Mouse (Mus musculus): ENCODE measurements at regions not wholly inside any gene's neighbourhood (a gene's known extent, or its start where the extent isn't known, plus 50 kb on each side); places are given as distances from the start of the nearest gene placed in this dataset.
"Not testable (repeated sequence)": the region's sequence is repeated elsewhere in the genome, so short reads cannot be mapped to it uniquely, and the experiment has no call there.

DNA sequence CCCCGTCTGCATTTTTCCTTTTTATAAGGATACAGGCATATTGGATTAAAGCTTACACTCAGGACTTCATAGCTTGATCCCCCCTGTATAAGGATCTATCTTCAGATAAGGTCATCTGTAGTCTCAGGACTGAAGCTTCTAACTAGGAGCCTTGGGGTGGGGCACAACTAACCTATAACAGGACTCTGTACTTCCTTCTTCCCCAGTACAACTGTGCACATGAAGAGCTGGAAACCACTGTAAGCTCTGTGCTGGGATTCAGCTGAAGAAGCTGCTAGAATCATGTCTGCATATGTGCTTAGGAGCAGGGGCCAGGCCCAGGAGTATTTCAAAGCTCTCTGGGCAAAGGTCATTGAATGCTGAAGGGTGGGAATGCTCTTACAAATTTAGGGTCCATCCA lies 137.9 kb downstream of the Tcp10c start:
- not testable (repeated sequence) for DNase-seq (ENCODE audit: low spot score)

DNA sequence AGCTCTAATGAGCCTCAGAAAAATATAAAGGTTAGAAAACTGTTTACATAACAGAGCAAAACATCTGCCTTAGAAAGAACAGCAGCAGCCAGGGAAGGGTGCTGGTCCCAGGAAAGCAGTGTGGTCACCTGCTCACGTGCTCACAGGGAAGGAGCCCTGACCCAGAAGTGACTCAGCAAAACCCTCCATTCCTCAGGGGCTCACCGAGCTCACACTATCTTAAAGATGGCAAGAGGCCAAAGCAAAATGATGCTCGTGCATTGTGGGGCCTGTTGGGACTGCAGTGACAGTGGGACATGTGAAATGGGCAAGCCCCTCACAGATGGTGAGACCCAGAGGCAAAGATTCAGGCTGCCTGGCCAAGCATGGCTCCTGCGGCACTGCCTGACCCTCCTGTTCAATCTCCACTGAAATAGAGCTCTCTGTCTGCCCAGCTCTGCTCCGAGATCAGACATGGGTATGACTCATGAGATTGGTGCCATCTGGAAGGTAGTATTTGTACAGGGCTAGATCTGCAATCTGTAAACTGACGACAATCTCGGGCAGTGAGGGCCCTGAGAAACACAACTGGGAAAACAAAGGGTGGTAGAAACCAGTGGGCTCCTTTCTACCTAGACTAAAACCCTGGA lies 138.4 kb downstream of the Tcp10c start:
- not testable (repeated sequence) for DNase-seq (ENCODE audit: low spot score)

DNA sequence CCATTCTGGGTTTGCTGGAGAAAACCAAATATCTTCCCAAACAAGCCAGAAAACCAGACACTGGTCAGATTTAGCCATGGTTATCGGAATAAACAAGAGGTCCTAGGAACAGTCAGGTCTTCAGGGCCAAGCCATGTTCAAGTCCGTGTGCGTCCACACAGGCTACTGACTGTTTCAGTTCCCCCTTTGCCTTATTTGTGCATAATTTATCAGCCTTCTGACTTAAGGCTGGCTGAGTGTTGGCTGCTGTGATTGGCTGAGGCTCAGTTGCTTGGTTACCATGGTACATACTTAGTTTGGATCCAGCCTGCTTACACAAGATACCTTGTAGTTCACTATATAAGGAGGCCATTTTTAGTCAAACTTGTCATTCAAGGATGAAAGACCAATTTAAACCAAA lies 139.5 kb downstream of the Tcp10c start:
- not testable (repeated sequence) for DNase-seq (ENCODE audit: low spot score)

DNA sequence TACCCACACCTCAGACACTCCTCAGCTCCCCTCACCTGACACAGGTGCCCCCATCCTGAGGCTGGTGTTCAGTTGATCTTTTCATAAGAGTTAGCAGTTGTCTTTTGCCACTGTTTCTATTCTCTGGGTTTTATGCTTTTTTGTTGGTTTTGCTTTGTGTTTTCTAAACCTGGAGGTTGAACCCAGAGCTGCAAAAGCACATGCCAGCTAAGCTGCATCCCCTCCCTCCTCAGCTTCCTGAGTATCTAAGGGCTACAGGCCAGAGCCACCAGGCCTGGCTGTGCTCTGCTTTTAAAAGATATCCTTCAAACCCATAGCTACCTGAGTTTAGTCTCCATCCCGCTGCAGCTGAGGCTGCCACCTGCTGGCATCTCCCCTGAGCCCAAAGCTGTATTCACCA lies 140.1 kb downstream of the Tcp10c start:
- DNase-seq (ENCODE audit: low spot score) = not testable (repeated sequence)

DNA sequence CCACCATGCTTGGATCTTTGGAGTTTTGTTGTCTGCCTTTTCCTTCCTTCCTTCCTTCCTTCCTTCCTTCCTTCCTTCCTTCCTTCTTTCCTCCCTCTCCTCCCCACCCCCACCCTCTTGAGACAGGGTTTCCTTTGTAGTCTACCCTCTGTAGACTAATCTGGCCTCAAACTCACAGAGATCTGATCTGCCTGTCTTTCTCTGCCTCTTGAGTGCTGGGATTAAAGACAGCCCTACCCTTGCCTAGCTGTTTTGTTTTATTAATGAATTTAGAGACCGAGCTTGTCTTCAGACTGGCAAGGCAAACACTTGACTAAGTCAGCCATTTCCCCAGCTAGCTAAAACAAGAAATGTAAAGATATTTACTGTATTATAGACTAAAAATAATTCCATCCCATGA lies 150.0 kb downstream of the Tcp10c start:
- DNase-seq (ENCODE audit: low spot score) = not testable (repeated sequence)

DNA sequence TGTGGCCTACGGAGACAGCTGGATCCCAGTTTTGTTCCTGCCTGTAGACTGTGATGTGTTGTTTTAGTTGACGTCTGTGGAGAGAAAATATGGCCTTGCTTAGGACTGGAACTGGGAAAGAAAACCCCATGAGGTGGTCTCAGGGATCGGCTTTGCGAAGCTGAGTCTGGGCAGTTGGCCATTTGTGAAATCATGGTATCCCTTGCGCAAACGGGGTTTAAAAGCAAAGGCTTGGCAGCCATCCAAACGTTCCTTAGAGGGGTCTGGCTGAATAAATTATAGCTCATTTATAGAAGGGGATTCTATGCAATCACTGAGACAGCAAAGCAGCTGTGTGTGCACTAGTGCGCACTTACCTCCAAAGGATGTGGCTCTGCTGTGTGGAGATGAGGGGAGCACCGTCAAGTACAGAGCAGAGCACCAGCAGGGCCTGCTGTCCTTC lies 150.5 kb downstream of the Tcp10c start:
- not testable (repeated sequence) for DNase-seq (ENCODE audit: low spot score)

DNA sequence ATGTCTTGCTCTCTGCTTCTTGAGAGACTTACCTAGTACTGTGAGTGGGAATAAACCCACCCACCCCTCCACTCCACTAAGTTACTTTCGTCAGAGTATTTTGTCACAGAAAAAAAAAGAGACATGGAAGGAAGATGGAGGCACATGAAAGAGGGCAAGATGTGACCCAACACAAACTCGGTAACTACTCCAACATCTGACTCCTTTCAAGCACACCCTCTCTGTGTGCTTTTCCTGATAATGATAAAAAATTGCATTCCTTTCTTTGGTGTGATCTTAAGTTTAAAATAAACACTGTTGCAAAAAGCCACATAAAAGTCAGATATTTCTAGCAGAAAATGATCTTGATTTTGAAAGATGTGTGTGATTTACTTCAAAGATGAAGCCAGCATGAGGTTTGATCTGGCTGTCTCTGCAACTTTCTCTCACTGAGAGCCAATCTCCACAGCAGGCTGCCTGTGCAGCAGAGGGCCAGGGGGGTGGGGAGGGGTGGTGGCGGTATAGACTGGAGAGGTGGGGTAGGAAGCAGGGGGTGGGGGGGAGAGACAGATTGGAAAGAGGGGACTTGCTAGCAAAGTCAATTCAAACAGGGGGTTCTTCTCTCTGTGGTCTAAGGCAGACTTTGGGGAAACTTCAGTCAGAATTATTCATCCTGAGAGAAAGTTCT lies 153.2 kb downstream of the Tcp10c start:
- not testable (repeated sequence) for DNase-seq (ENCODE audit: low spot score)

DNA sequence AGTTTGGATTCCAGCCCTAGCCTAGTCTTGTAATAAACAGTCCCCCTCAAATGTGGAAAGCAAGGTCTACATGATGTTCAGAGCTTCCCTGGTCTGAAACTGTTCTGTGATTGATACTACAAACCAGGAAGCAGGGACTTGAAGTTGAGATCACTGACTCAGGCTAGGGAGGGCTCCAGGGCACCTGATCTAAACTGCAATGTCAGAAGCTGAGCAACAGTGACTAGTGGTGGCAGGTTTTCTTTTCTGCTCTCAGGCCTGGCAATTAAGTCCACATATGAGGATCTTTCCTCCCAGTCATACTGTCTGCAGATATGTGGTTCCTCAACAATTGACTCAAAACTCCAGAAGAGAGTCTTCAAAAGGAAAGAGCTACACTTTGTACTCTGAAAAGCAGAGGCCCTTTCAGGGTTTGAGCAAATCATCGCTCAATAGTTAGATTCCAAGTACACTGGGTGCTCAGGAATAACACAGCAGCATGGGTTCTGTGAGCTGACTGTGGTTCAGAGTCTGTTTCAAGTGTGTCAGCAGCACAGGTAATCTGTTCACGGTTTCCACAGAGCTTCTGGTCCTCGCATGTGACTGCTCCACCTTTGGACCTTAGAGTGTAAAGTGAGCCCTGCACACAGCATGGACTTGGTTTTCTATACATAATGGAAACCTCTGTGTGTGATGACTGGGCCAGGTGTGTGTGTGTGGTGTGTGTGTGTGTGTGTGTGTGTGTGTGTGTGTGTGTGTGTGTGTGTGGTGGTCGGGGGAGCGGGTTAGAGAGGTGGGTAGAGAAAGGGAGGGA lies 165.2 kb downstream of the Tcp10c start:
- not testable (repeated sequence) for DNase-seq (ENCODE audit: low spot score)

DNA sequence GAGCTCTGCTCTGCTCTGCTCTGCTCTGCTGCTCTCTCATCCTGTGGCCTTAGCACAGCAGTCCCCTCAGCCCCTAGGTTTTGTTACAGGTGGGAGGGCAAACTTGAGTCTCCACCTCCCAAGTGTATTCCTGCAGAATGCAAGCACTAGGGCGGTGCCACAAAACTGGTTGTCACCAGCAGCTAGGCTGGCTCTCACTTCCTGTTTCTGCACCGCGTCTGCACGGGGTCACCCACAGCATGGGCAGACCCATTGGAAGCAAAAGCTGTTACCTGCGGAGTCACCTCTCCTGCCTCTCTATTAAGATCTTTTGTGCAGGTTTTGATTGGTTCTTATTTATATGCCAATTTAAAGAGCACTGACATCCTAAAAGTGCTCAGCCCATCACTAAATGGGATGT lies 178.2 kb downstream of the Tcp10c start:
- not testable (repeated sequence) for DNase-seq (ENCODE audit: low spot score)

DNA sequence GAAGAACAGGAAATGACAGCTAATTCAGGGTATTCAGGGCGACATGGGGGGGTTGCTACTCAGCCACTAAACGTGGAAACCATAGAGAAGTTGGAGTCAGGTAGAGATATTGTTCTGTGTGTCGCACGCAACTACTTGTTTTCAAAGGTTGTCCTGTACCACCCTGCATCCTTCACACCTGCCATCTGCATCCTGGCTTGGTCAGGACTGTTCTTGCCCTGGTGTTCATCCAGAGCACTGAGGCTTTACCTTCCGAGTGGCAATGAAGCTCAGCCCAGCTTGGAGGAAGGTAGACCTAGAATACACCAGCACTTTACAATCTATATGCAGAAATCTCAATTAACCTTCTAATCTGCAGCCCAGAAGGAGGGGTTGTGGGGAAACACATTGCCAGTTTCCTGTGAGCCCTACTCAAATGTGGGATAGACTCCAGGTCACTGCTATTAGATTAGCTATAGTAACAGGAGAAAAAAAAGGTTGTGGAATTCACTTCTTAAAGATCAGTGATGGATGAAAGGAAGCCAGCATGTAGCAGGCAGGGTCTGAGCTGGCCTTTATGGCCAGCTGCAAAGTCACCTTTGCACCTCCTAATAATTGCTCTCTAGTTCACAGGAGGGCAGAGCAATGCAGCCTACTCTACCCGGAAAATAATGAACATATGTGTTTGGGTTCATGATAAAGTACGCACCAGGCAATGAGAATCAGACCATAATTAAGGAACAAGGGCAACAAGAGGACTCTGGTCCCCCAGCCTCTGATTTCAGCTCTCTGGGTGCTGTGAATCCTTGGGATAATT lies 186.3 kb downstream of the Tcp10c start:
- no peak for DNase-seq (ENCODE audit: low spot score)

DNA sequence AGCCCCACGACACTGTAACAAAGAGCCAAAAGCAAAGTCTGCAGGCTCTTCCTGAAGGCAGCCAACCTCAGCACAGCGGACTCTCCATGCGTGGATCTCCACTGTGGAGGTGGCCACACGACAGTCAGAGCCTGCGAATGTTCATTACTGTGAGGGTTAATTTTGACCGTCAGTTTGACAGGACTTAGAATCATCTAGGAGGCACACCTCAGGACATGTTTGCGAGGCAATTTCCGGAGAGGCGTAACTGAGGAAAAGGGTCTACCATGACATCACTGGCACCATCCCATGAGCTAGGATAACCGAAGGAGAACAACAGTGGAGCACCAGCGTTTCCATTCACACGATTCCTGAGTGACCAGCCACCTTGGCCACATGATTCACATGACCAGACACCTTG lies 186.9 kb downstream of the Tcp10c start:
- DNase-seq (ENCODE audit: low spot score) = no peak

DNA sequence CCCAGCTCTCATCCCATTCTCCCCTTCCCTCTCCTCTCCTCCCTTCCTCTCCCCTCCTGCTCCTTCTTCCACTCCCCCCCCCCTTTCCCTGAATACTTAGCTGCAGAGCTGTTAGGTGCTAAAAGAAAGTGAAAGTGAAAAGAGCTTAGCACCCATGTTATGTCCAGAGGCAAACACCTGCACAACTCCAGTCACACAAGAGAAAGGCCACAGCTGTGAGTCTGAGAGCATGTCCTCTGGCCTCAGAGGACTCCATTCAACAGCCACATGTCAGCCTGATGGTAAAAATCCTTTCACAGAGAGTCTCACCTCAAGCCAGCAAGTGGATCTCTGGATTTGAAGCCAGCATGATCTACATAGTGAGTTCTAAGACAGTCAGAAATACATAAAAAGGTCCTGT lies 187.9 kb downstream of the Tcp10c start:
- no peak for DNase-seq (ENCODE audit: low spot score)

DNA sequence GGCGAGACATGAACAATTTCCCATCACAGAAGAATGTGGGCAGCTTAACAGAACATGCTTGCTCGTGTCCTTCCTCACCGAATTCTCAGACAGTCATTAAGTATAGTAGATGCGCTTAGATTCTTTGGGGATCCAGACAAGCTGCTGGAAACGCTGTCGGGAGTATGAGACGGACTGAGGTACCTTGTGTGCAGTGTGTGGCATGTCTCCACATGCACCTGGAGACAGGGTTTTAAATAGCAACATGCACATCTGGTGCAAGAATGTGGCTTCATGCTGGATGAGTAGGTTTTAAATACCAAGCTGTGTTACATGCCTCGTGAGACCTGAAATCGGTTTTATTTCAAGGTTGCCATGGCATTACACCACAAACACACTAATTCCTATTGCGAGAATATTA lies 188.5 kb downstream of the Tcp10c start:
- DNase-seq (ENCODE audit: low spot score) = no peak

DNA sequence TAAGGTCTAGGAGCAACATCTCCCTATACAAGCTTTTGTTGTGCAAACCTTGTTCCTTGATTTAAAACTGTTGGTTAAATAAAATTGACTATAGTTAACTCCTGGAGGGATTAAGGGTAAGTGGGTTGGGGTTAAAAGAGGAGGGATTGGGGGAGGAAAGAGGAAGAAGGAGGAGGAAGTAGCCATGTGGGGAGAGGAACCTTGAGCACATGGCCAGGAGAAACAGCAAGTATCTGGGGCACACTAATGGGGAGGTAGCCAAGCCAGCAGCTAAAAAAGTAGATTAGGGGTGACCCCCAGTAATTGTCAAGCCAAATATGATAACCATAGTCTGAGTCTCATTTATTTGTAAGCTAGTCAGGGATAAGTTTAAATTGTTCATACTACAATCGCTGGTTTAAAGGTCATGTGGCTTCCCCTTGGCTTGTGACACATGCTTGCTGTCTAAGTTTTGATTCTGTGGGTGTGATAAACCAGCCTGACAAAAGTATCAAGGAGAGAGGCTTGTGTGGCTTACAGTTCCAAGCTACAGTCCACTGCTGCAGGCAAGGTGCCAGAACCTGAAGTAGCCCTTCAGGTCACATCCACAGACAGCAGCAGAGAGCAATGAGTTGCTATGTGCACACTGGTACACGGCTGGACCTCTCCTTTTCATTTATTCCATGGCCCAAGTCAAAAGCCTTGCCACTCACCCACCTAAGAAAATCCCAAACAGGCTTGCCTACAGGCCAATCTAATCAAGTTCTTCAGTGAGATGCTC lies 189.8 kb downstream of the Tcp10c start:
- DNase-seq (ENCODE audit: low spot score) = peak; percentile 32

DNA sequence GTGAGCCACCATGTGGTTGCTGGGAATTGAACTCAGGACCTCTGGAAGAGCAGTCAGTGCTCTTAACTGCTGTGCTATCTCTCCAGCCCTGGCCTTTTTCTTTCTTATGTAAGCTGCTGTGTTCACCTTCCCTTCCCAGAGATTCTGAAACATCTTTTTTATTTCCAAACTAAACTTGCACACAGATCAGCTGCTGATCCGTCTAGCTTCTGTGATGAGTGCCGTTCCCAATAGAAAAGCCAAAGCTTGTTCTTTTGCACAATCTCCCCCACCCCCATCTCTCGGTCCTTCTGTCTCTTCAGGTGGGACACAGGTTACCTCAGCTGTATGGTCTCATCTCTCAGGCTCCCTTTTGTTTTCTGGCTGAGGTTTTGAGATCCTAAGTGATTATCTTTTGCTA lies 191.9 kb downstream of the Tcp10c start:
- DNase-seq (ENCODE audit: low spot score) = no peak

DNA sequence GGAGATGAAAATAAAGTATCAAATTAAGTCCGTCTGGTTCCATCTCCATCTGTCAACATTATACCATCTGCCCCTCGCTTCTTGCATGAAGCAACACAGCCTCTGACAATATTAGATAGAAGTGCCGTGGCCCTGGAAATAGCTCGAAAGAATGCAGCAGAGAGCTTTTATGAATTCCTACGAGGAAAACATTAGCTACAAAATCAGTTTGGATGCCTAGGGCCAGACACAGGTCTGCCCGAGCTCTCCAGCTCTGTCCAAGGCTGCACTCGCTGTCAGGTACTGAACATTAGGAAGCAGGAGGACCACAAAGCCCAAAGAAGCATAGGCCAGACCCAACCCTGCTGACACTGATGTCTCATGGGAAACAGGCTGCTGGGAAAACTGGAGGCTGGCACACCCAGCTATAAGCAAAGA lies 192.3 kb downstream of the Tcp10c start:
- no peak for DNase-seq (ENCODE audit: low spot score)

DNA sequence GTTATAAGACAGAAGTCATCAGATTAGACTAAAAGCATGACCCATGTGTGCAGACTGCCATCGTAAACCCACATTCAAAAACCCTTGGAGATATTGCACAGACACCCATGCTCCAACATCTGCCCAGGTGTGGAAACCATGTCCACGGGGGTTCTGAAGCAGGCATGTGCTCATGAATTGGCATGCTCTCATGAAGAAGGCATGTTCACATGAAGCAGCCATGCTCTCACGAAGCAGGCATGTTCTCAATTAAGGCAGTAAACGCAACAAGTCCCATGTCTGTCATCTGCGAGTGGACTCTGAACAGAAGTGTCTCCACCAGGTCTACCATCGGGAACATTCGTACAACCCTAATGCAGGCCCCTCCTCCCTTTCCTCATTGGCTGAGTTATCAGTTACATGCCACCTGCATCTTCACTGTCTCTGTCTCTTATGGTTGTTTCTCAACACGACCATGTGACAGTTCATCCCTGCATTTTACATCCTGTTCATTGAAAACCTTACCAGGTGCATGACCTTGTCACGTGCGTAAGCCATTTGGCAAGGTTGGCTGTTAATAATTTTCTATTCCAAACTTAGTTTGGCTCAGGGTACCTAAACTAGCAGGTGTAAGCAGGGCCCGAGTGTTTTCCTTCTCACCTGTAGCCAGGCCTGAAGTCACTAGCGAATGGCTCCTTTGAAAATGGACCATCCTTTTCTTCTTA lies 193.4 kb downstream of the Tcp10c start:
- DNase-seq (ENCODE audit: low spot score) = no peak

DNA sequence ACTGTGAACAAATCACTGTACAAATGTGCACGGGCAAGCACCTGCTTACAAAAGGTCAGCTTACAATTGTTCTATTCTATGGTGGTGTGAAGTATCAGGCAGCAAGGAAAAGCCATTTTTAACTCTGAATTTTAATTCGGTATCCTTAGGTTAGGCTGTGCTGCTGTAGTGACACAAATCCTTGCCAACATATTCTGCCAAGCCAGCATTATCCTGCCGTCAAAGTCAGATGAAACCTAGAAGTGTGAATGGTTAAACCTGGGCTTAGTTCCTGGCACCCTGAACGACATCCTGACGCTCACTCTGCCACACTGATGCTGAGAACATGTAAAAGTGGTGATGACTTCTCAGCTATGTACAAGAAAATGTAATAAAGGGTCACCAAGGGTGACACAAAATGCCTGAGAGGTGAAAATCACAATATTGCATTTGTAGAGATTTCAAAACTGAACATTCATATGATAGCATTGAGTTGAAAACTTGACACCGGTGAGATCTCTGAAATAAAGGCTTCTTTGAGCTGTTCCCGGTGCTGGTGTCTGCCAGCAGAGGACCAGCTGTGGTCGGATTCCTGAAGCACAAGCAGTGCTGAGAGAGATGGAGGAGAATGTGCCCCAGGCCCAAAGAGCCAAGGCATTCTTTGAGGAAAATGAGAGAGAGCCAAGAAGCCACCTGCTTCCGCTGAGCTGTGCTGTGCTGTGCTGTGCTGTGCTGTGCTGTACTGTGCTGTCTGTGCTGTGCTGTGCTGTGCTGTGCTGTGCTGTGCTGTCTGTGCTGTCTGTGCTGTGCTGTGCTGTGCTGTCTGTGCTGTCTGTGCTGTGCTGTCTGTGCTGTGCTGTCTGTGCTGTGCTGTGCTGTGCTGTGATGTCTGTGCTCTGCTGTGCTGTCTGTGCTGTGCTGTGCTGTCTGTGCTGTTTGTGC lies 195.9 kb downstream of the Tcp10c start:
- no peak for DNase-seq (ENCODE audit: low spot score)

DNA sequence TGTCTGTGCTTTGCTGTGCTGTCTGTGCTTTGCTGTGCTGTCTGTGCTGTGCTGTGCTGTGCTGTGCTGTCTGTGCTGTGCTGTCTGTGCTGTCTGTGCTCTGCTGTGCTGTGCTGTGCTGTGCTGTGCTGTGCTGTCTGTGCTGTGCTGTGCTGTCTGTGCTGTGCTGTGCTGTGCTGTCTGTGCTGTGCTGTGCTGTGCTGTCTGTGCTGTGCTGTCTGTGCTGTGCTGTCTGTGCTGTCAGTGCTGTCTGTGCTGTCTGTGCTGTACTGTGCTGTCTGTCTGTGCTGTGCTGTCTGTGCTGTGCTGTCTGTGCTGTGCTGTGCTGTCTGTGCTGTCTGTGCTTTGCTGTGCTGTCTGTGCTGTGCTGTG lies 196.5 kb downstream of the Tcp10c start:
- not testable (repeated sequence) for DNase-seq (ENCODE audit: low spot score)
